8 mouse cellular contexts compared by ENCODE assay signal in the genomic region with DNA sequence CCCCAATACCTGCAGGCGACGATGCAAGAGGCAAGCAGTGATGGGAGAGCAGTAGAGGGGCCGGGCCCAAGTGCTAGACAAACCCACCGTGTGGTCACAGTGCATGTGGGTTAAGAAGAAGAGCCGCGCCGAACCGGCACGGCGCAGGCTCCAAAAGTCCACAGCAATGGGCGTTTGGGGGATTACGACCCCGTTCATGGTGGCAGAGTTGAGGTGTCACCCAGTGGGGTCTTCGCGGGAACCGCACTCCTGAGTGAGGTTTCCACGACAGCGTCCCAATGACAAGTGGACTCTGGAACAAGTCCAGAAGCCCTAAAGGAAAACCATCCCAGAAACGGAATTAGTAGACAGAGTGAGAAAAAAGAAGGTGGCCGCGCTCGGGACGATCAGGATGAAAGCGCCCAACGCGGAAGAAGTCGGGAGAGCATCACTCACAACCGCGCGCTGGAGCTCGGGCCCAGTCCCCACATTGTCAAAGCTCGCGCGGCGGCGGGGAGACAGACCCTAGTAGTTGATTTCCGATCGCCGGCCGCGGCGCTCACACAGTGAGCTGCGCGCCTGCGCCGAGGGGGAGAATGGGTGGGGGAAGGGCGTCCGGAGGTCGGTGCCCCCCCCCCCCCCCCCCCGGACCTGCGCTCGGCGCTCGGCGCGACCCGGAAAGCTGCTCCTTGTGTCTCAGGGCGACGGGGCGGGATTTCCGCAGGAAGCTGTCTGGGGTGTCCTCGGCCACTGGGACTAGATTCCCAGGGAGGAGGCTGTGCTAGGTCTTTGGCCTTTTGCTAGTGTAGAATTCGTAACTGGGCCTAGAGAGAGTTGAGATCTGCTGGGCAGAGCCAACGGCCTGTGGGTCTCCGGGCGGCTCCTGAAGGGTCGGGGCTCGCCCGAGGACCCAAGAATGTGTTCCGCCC. TPM values are rescaled to one million over a fixed set of nuclear protein-coding genes. Genes with fewer than 3 reads are reported as not detected.
DNase-seq lines count a peak whose midpoint lies in the region; ATAC-seq and TF ChIP-seq lines count a peak whose summit lies in the region.

A gene (minus strand): TSS at position 554 of the 908 bp plus-strand sequence.
A gene (plus strand): TSS at position 630 of the 908 bp plus-strand sequence.
A gene (plus strand): TSS at position 683 of the 908 bp plus-strand sequence.

- no peaks in the 10 kb centered on the region for H3K9me3 ChIP-seq in heart, embryonic 11.5 days (replicated peaks; ENCODE audit: control insufficient read depth, low read length)
- H3K9me3 ChIP-seq in kidney, embryonic 16.5 days (ENCODE audit: low read length) = no peaks in the 10 kb centered on the region

- H3K27ac ChIP-seq in heart, embryonic 11.5 days (ENCODE audit: low read depth, low read length) = peak within 1 kb of the TSS; percentile 93
- H3K27ac ChIP-seq in kidney, embryonic 16.5 days (ENCODE audit: low read length) = peak within 1 kb of the TSS; percentile 95
- peak within 1 kb of the TSS; percentile 92 for H3K27ac ChIP-seq in liver, adult 2 months (replicated peaks; ENCODE audit: insufficient read depth, low read depth, low read length)

- H3K79me2 ChIP-seq in liver, adult 2 months (ENCODE audit: control insufficient read depth, insufficient read depth, low read length) = no peaks in the 10 kb centered on the region; the same call in 1 of the 2 replicates
- H3K79me2 ChIP-seq in myocyte (ENCODE audit: control insufficient read depth, insufficient read depth) = peaks cover 16% of the 10 kb centered on the region

- peak within 1 kb of the TSS; percentile 90 for H3K9ac ChIP-seq in heart, embryonic 11.5 days (ENCODE audit: low read depth, low read length)
- H3K9ac ChIP-seq in kidney, embryonic 16.5 days (replicated peaks; ENCODE audit: low read length) = peak within 1 kb of the TSS; percentile 93
- peak within 1 kb of the TSS; percentile 86 for H3K9ac ChIP-seq in liver, adult 2 months (ENCODE audit: low read depth, low read length)

- peak; percentile 78; the same call in 1 of the 2 replicates for TF ChIP-seq POLR2A in liver, adult 2 months (IDR thresholded peaks at IDR 0.05; ENCODE audit: extremely low read depth, insufficient read depth, low read length)
- TF ChIP-seq POLR2A in myocyte (IDR thresholded peaks at IDR 0.05; ENCODE audit: insufficient read length, low read depth) = peak; percentile 71

- peaks cover 9% of the 10 kb centered on the region for H3K36me3 ChIP-seq in heart, embryonic 11.5 days (ENCODE audit: control insufficient read depth, insufficient read depth, low read length)
- H3K36me3 ChIP-seq in kidney, embryonic 16.5 days (ENCODE audit: insufficient read depth, low read length) = peaks cover 19% of the 10 kb centered on the region
- peaks cover 19% of the 10 kb centered on the region; the same call in 1 of the 2 replicates for H3K36me3 ChIP-seq in liver, adult 2 months (ENCODE audit: control insufficient read depth, insufficient read depth, low read length)
- peaks cover 6% of the 10 kb centered on the region for H3K36me3 ChIP-seq in myocyte (ENCODE audit: control insufficient read depth, insufficient read depth)
- H3K36me3 ChIP-seq in splenic B cell, adult 2 months (ENCODE audit: control insufficient read depth, insufficient read depth, low read length, poor library complexity, severe bottlenecking) = peaks cover 7% of the 10 kb centered on the region; the same call in 1 of the 2 replicates

- TF ChIP-seq CTCF in liver, adult 2 months (IDR thresholded peaks at IDR 0.05; ENCODE audit: low read depth, low read length) = no peak

- H3ac ChIP-seq in myocyte (ENCODE audit: control insufficient read depth, insufficient read length) = peak within 1 kb of the TSS; percentile 31

- H3K27me3 ChIP-seq in heart, embryonic 11.5 days (ENCODE audit: control insufficient read depth, insufficient read depth, low read length) = no peaks in the 10 kb centered on the region
- no peaks in the 10 kb centered on the region for H3K27me3 ChIP-seq in kidney, embryonic 16.5 days (ENCODE audit: insufficient read depth, low read length)
- H3K27me3 ChIP-seq in liver, adult 2 months (ENCODE audit: control insufficient read depth, insufficient read depth, low read length) = no peaks in the 10 kb centered on the region
- no peaks in the 10 kb centered on the region for H3K27me3 ChIP-seq in myocyte (ENCODE audit: control insufficient read depth, insufficient read depth, insufficient read length)
- no peaks in the 10 kb centered on the region for H3K27me3 ChIP-seq in splenic B cell, adult 2 months (ENCODE audit: control insufficient read depth, insufficient read depth, low read length, poor library complexity, severe bottlenecking)

- DNase-seq in B cell, adult 2 months = peak; percentile 91 to 92
- DNase-seq in brain, adult 2 months (ENCODE audit: low read depth, low spot score) = peak; percentile 97
- peak; percentile 90 for DNase-seq in liver, adult 2 months (ENCODE audit: extremely low read depth, low read depth, low spot score)
- peak; percentile 95 for DNase-seq in splenic B cell, adult 2 months (ENCODE audit: low read depth, low spot score)

- ATAC-seq in erythroblast, adult 5-6 weeks (replicated peaks; ENCODE audit: low FRiP score, poor library complexity, severe bottlenecking) = peak; percentile 74
- peak; percentile 96 for ATAC-seq in heart, embryonic 11.5 days (replicated peaks; ENCODE audit: insufficient number of reproducible peaks, low FRiP score, low TSS enrichment)
- peak; percentile 98 for ATAC-seq in kidney, embryonic 16.5 days (ENCODE audit: low FRiP score, low TSS enrichment)

- under 1% methylated on average over 62 of the region's 70 CpGs for WGBS in heart, embryonic 11.5 days (ENCODE audit: insufficient replicate concordance)
- under 1% methylated on average over 62 of the region's 70 CpGs for WGBS in kidney, embryonic 16.5 days
- under 1% methylated on average over 66 of the region's 70 CpGs for WGBS in liver, adult 2 months

- peak within 1 kb of the TSS; percentile 72 for H3K4me2 ChIP-seq in heart, embryonic 11.5 days
- peak within 1 kb of the TSS; percentile 82 for H3K4me2 ChIP-seq in kidney, embryonic 16.5 days (replicated peaks; ENCODE audit: low read depth, low read length)
- peak within 1 kb of the TSS; percentile 93 for H3K4me2 ChIP-seq in myocyte (ENCODE audit: low read depth)

- peaks cover 3% of the 10 kb centered on the region; the same call in 1 of the 2 replicates for H3K4me1 ChIP-seq in heart, embryonic 11.5 days (ENCODE audit: control insufficient read depth, insufficient read depth, low read length)
- peaks cover 16% of the 10 kb centered on the region for H3K4me1 ChIP-seq in kidney, embryonic 16.5 days (ENCODE audit: insufficient read depth, low read length)
- H3K4me1 ChIP-seq in liver, adult 2 months (ENCODE audit: control insufficient read depth, insufficient read depth, low read length) = no peaks in the 10 kb centered on the region; the same call in 1 of the 2 replicates

- peak within 1 kb of the TSS; percentile 88 for H3K4me3 ChIP-seq in heart, embryonic 11.5 days (ENCODE audit: low read depth, low read length)
- peak within 1 kb of the TSS; percentile 93 for H3K4me3 ChIP-seq in kidney, embryonic 16.5 days (ENCODE audit: low read length)
- H3K4me3 ChIP-seq in liver, adult 2 months (ENCODE audit: insufficient read depth, low read depth, low read length) = peak within 1 kb of the TSS; percentile 86
- peak within 1 kb of the TSS; percentile 93 for H3K4me3 ChIP-seq in myocyte

TF ChIP-seq in myocyte, 11 proteins besides CTCF, POLR2A, EP300 and RAD21:
- TF ChIP-seq POLR2AphosphoS2 (IDR thresholded peaks at IDR 0.05; ENCODE audit: insufficient read length, low read depth) (peak; percentile 71), USF1 (IDR thresholded peaks at IDR 0.05; ENCODE audit: low read depth) (no peak), MYOD1 (IDR thresholded peaks at IDR 0.05; ENCODE audit: control insufficient read depth in 1 of 3, insufficient read length in 2 of 3, low read depth in 2 of 3) (peak in 1 of 3 experiments; percentile 12), SRF (IDR thresholded peaks at IDR 0.05; ENCODE audit: control insufficient read depth, insufficient read length, low read depth) (peak; percentile 56), E2F4 (IDR thresholded peaks at IDR 0.05; ENCODE audit: insufficient read depth) (peak; percentile 92)

RNA-seq across cellular contexts. Expression of the first gene that starts in this region (rescaled TPM):
- total RNA-seq in erythroblast, adult 5-6 weeks (2015; ENCODE audit: low replicate concordance) = 22.5 and 24.5 TPM in 2 replicates
- total RNA-seq in erythroblast, adult 5-6 weeks (2017; ENCODE audit: low replicate concordance) = 14.1 and 19.1 TPM in 2 replicates
- polyA plus RNA-seq in heart, embryonic 11.5 days (2014; fragmentation: Nextera tagmentation; extraction: Ambion mirVana) = 23.4 and 27.5 TPM in 2 replicates
- 29.8 and 31.2 TPM in 2 replicates for polyA plus RNA-seq in kidney, embryonic 16.5 days (2015; fragmentation: Nextera tagmentation; extraction: Ambion mirVana)
- 2.5 and 3.3 TPM in 2 replicates for total RNA-seq in liver, adult 2 months (2014; rRNA removed)
- polyA plus RNA-seq in liver, adult 2 months (2012; rRNA removed) = 5.6 and 6.5 TPM in 2 replicates
- polyA plus RNA-seq in myocyte (2012; fragmentation: generic; extraction: Trizol) = 3.9 TPM

RNA-seq across cellular contexts. Expression of the second gene that starts in this region (rescaled TPM):
- 56.9 and 81.1 TPM in 2 replicates for total RNA-seq in erythroblast, adult 5-6 weeks (2015; ENCODE audit: low replicate concordance)
- total RNA-seq in erythroblast, adult 5-6 weeks (2017; ENCODE audit: low replicate concordance) = 82.4 and 103 TPM in 2 replicates
- 17.5 and 20.4 TPM in 2 replicates for polyA plus RNA-seq in heart, embryonic 11.5 days (2014; fragmentation: Nextera tagmentation; extraction: Ambion mirVana)
- 22.3 and 22.8 TPM in 2 replicates for polyA plus RNA-seq in kidney, embryonic 16.5 days (2015; fragmentation: Nextera tagmentation; extraction: Ambion mirVana)
- 22.1 and 23.4 TPM in 2 replicates for total RNA-seq in liver, adult 2 months (2014; rRNA removed)
- 9.3 and 10.7 TPM in 2 replicates for polyA plus RNA-seq in liver, adult 2 months (2012; rRNA removed)
- polyA plus RNA-seq in myocyte (2012; fragmentation: generic; extraction: Trizol) = 14.5 TPM

RNA-seq across cellular contexts. Expression of the third gene that starts in this region (rescaled TPM):
- 11.5 and 30.2 TPM in 2 replicates for total RNA-seq in erythroblast, adult 5-6 weeks (2015; ENCODE audit: low replicate concordance)
- total RNA-seq in erythroblast, adult 5-6 weeks (2017; ENCODE audit: low replicate concordance) = 4.9 and 28.2 TPM in 2 replicates
- polyA plus RNA-seq in heart, embryonic 11.5 days (2014; fragmentation: Nextera tagmentation; extraction: Ambion mirVana) = 0.18 and 0.19 TPM in 2 replicates
- polyA plus RNA-seq in kidney, embryonic 16.5 days (2015; fragmentation: Nextera tagmentation; extraction: Ambion mirVana) = 0.11 TPM in 1 of 2 replicates, not detected in the other
- total RNA-seq in liver, adult 2 months (2014; rRNA removed) = 0.55 TPM in 1 of 2 replicates, not detected in the other
- polyA plus RNA-seq in liver, adult 2 months (2012; rRNA removed) = 0.05 and 0.20 TPM in 2 replicates
- polyA plus RNA-seq in myocyte (2012; fragmentation: generic; extraction: Trizol) = 0.06 TPM

Comparison
In these comparisons a context has a peak if more than half of its experiments do, and no peak if none do; other contexts are left out.
1. Peak in every context shown above with its lines: DNase-seq, ATAC-seq, H3K4me3 ChIP-seq and H3K27ac ChIP-seq.